Mouse (Mus musculus) olfactory bulb, adult 2 months (tissue): Measurements from ENCODE around the gene Zw10. TPM values are rescaled to one million over a fixed set of nuclear protein-coding genes. Genes with fewer than 3 reads are reported as not detected.

ENCODE experiments used
- H3K27ac ChIP-seq: fragments of 200-500 bp; 2 replicates; pipeline ENCODE4 v1.5.1; 2012; ENCODE audit warnings: low read depth, low read length; ENCODE audit not compliant: insufficient read depth
- H3K4me1 ChIP-seq: fragments of 200-500 bp; 2 replicates; pipeline ENCODE4 v1.6.1; 2012; ENCODE audit warnings: low read length; ENCODE audit not compliant: control insufficient read depth, insufficient read depth
- H3K4me3 ChIP-seq: fragments of 200-500 bp; 2 replicates; pipeline ENCODE4 v1.5.1; 2012; ENCODE audit warnings: mild to moderate bottlenecking, low read depth, low read length, moderate library complexity; ENCODE audit not compliant: insufficient read depth
- CTCF ChIP-seq: fragments of 200-500 bp; IDR thresholded peaks from 2 replicates; pipeline ENCODE4 v1.5.1; 2012; ENCODE audit warnings: low read depth, mild to moderate bottlenecking, low read length, moderate library complexity; ENCODE audit not compliant: insufficient read depth
- POLR2A ChIP-seq: fragments of 200-500 bp; IDR thresholded peaks from 2 replicates; pipeline ENCODE4 v1.6.1; 2012; ENCODE audit warnings: mild to moderate bottlenecking, low read depth, low read length, moderate library complexity; ENCODE audit not compliant: insufficient read depth
- whole genome bisulfite sequencing: fragments of 180-500 bp; shearing (Covaris S2); methylation state at CpG from one replicate; pipeline ENCODE4 v1.1.7; 2018; 5-methylcytosine and 5-hydroxymethylcytosine counted together
- polyA plus RNA-seq: library from polyadenylated mRNA; stranded (reverse); fragments of >200 nt; gene quantifications from 2 replicates; pipeline ENCODE4 v1.2.4, GENCODE M21; 2012; ENCODE audit warnings: low replicate concordance; ENCODE audit not compliant: missing spikeins, insufficient read depth, insufficient read length

Zw10 gene
- polyA plus RNA-seq, 1 experiment, result not detected

DNA sequence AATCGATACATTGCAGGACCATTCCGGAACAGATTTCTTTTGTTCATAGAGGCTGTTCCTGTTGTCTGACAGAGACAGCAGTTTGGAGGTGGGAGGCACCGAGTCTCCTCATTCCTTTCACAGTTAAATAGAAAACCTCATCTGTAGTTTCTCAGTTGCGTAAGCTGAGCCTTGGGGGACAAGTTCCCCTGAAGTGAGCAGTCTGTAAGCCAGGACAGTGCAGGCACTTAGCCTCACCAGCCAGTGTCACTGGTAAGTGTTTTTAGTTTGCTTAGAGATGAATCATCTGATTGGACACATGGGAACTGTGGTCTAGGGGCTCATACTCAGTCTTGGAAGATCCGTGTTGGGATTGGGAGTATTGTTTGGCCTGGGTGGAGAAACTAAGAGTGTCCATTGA lies 25.7 kb downstream of the Zw10 start, which contains the start of gene Tmprss5:
TSS of gene Tmprss5 (plus strand) at position 154 of the 400 bp plus-strand sequence.
- 0 out of 2 replicates have a peak, but pooled peaks cover 2% of the 10 kb centered on the region for H3K4me1 ChIP-seq
- H3K27ac ChIP-seq, result no peak within 1 kb of the TSS
- TF ChIP-seq CTCF (no peak), POLR2A (no peak)
- WGBS, result 50% methylated on average over 5 of the region's 5 CpGs
- no peak within 1 kb of the TSS for H3K4me3 ChIP-seq

DNA sequence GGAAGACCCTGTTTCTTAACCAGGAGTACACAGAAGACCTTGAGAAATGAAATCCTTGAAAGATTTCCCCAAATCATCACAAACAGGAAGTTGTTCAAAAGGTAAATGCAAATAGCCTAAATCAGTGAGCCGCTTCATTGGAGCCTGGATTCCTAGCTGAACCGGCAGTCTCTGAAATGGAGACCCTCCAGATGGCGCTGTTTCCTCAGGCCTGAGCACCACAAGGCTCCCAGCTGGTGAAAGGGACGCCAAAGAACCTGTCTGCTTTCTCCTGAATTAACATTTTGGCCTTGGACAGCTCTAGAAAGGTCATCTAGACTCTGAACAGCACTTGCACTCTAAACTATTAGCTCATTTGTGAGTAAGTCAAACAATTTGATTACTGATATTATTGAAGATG lies 26.1 kb downstream of the Zw10 start:
- 15% methylated on average over 4 of the region's 4 CpGs for WGBS
- H3K27ac ChIP-seq, result no peak overlapping the region
- TF ChIP-seq CTCF (peak; percentile 81), POLR2A (no peak)
- H3K4me1 ChIP-seq, result 0 out of 2 replicates have a peak, but pooled peaks cover 2% of the 10 kb centered on the region
- no peak overlapping the region for H3K4me3 ChIP-seq

DNA sequence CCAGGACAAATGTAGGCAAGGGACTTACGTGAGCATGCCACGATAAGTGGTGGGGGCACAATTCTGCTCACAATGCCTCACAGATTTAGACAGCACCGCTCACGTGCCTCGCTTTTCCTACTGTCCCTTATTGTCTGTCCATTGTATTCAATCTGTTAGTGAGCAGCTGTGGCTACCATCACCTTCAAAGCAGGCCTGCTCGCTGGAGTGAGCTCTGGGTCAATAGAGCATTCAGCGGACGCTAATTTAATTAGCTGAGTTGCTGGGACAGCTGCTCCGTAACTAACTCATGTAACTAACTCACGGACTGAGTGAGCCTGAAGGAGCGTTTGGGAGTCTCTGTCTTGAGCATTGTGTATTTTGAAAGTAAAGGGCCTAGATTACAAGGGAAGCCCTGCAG lies 31.9 kb downstream of the Zw10 start:
- no peak overlapping the region for H3K27ac ChIP-seq
- WGBS, result 72% methylated on average over 11 of the region's 11 CpGs
- H3K4me3 ChIP-seq, result no peak overlapping the region
- TF ChIP-seq CTCF, result no peak
- no peak for TF ChIP-seq POLR2A
- 0 out of 2 replicates have a peak, but pooled peaks cover 2% of the 10 kb centered on the region for H3K4me1 ChIP-seq

DNA sequence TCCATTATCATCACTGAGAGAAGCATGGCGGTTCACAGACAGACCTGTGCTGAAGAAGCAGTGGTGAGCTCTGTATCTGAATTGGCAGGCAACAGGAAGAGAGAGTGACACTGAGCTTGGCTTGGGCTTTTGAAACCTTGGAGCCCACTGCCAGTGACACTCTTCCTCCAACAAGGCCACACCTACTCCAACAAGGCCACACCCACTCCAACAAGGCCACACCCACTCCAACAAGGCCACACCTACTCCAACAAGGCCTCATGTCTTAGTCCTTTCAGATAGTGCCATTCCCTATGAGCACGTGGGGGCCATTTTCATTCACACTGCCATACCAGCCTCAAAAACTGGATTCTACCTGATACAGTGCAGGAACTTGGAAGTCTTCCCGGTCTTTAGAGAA lies 43.5 kb downstream of the Zw10 start:
- no peaks in the 10 kb centered on the region for H3K4me1 ChIP-seq
- TF ChIP-seq POLR2A (no peak), CTCF (no peak)
- 91% methylated on average over 3 of the region's 3 CpGs for WGBS
- no peak overlapping the region for H3K4me3 ChIP-seq
- no peak overlapping the region for H3K27ac ChIP-seq

DNA sequence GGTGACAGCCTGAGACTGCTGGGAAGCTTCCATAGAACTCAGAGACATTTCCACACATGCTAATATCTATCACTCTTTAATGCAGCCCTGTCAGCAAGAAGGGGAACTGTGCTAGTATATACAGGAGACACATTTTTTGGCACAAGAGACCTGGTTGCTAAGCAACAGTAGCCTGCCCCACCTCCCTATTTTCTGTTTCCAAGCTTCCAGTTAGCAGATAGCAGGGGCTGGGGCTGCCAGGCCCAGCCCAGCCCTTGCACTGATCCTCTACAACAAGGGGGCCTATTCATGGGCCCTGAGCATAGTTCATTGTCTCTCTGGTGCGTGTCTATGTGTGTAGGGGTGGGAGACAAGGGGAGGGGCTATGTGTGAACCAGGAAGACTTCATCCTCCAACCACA lies 46.9 kb downstream of the Zw10 start:
- Histone ChIP-seq H3K4me3 (no peak overlapping the region), H3K27ac (no peak overlapping the region), H3K4me1 (no peaks in the 10 kb centered on the region)
- TF ChIP-seq CTCF (no peak), POLR2A (no peak)
- 38% methylated on average over 1 of the region's 1 CpGs for WGBS

DNA sequence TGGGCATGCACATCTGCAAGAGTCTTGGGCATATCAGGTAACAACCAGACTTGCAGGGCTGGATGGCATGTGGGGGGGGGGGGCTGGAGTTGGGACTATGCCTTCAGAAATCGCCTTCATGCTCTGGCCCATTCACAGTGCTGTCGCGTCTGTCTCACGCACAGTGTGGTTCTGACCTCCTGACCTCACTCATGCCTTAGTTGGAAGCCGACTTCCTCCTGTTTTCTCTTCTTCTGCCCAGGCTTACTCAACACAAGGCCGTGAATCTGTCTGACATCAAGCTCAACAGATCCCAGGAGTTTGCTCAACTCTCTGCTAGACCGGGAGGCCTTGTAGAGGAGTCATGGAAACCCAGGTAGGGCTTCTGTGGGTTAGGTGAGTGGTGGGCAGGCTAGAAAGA lies 53.7 kb downstream of the Zw10 start:
- H3K27ac ChIP-seq, result no peak overlapping the region
- no peaks in the 10 kb centered on the region for H3K4me1 ChIP-seq
- WGBS, result 74% methylated on average over 7 of the region's 7 CpGs
- TF ChIP-seq CTCF (no peak), POLR2A (no peak)
- H3K4me3 ChIP-seq, result no peak overlapping the region

DNA sequence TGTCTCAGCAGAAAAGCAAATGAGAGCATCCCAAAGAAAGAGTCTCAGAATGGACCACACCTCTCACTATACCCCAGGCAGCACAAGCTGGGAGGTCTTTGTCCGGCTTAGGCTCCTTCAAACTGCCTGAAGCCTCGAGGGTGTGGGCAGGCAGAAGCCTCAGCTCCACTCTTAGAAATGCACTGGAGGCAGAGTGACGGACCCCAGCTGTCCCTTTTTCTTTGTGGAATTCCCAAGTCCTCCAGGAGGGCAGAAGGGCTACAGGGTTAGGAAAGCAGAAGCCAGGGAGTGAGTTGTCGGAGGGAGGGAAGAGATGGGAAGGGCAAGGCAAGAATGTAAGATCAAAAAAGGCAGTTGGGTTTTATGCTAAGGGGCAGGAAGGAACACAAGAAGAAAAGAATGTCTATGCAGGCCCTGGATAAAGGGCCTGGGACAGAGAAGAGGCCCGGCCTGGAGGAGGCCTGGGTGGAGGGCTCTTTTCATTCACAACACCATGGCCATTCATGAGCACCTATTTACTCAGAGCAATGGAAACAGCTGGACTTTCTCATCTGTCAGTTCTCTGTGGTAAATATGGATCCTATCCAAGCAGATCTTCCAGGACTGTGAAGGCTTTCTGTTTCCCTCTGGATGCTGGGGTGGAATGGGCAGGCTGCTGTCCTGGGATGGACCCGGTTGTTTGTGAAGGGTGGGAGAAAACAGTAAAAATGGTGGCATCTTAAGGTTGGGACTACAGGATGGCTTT lies 55.2 kb downstream of the Zw10 start:
- no peak for TF ChIP-seq POLR2A
- TF ChIP-seq CTCF, result no peak
- H3K27ac ChIP-seq, result no peak overlapping the region
- H3K4me1 ChIP-seq, result no peaks in the 10 kb centered on the region
- 77% methylated on average over 6 of the region's 6 CpGs for WGBS
- H3K4me3 ChIP-seq, result no peak overlapping the region

DNA sequence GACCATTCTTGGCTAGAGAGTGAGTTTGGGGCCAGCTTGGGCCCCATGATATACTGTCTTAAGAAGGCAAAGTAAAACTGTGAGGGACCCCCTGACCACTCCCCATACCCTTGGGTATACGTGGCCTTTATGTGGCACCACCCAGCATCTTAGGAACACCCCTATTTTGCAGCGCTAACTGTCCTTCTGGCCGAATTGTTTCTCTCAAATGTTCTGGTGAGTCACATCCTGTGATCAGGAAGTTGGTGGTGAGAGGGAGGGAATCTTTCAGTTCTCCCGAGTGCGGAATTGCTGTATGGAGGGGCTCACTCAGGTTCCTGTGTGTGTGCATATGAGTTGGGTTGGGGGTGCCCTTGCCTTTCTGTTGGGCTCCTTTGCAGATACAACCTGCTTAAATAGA lies 55.9 kb downstream of the Zw10 start:
- no peak overlapping the region for H3K4me3 ChIP-seq
- no peak overlapping the region for H3K27ac ChIP-seq
- no peaks in the 10 kb centered on the region for H3K4me1 ChIP-seq
- TF ChIP-seq CTCF (no peak), POLR2A (no peak)
- WGBS, result 83% methylated on average over 5 of the region's 5 CpGs

DNA sequence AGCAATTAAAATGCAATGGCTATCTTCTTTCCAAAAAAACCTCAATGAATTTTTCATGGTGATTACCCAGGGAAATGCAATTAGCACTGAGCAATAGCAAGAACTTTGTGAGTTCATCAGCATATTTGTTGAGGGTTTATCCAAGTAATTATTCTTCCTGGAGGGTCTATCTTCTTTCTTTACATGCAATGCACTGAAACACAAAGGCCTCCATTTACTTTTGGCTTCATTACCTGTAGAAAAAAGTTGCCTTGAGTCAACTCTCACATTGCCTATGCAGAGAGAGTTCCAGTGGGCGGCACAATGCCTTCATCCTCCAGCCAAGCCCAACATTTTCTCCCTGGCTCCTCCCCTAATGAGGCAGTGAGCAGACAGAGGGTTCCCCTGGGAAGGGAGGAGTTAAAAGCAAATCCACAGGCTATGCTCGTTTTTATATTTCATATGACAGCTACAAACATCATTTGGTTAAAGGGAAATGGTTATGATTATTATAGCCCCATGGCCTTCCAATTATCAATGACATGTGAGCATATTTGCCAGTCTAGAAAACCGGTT lies 62.9 kb downstream of the Zw10 start:
- no peak overlapping the region for H3K27ac ChIP-seq
- no peak overlapping the region for H3K4me3 ChIP-seq
- TF ChIP-seq POLR2A (no peak), CTCF (no peak)
- no peaks in the 10 kb centered on the region for H3K4me1 ChIP-seq
- 53% methylated on average over 3 of the region's 3 CpGs for WGBS
